Mouse (Mus musculus): ENCODE results near the gene A730061H03Rik. TPM values are rescaled to one million over a fixed set of nuclear protein-coding genes. Genes with fewer than 3 reads are reported as not detected.

Gene A730061H03Rik
- polyA plus RNA-seq (2015; fragmentation: Nextera tagmentation; extraction: Ambion mirVana): 0.55 and 0.72 TPM in 2 replicates

GRCm38 (mm10) chr14:55560202-55561073 lies at the start of gene A730061H03Rik:
Gene A730061H03Rik, minus strand, starts transcription at chr14:55560406.
- H3K36me3 ChIP-seq (ENCODE audit: control insufficient read depth, insufficient read depth, low read length): peaks cover 13% of the 10 kb centered on the region
- peaks cover 20% of the 10 kb centered on the region for H3K4me1 ChIP-seq (ENCODE audit: control insufficient read depth, insufficient read depth, low read length)
- no peaks in the 10 kb centered on the region for H3K27me3 ChIP-seq (ENCODE audit: control insufficient read depth, insufficient read depth, low read depth, low read length)
- H3K4me2 ChIP-seq (ENCODE audit: low read length): peak within 1 kb of the TSS; percentile 68
- H3K9me3 ChIP-seq (replicated peaks; ENCODE audit: control insufficient read depth, low read length, poor library complexity, severe bottlenecking): no peaks in the 10 kb centered on the region
- H3K9ac ChIP-seq (ENCODE audit: low read depth, low read length): peak within 1 kb of the TSS; percentile 90
- H3K4me3 ChIP-seq (ENCODE audit: low read depth, low read length): peak within 1 kb of the TSS; percentile 62
- peak within 1 kb of the TSS; percentile 99 for H3K27ac ChIP-seq (ENCODE audit: low read length)
- WGBS: under 1% methylated on average over 51 of the region's 51 CpGs
- ATAC-seq: peak; percentile 98

DNA sequence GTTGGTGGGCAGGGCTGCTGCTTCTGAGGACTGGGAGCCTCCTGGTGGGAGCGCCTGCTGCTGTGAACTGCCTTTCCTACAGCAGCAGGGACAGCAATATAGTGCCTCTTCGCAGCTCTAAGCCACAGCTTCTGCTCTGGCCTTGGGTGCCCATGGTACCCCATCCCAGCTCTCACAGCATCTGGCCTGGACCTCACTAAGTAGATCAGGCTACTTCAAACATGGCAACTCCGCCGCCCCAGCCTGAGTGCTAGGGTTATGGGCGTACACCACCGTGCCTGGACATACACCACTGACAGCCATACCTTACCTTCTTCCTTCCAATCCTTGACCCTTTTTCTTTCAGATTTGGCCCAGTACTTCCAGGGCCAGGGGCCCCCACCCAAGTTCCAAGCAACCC lies 48.1 kb upstream of the A730061H03Rik start:
- no peak overlapping the region for H3K4me2 ChIP-seq (ENCODE audit: low read length)
- no peak for ATAC-seq

DNA sequence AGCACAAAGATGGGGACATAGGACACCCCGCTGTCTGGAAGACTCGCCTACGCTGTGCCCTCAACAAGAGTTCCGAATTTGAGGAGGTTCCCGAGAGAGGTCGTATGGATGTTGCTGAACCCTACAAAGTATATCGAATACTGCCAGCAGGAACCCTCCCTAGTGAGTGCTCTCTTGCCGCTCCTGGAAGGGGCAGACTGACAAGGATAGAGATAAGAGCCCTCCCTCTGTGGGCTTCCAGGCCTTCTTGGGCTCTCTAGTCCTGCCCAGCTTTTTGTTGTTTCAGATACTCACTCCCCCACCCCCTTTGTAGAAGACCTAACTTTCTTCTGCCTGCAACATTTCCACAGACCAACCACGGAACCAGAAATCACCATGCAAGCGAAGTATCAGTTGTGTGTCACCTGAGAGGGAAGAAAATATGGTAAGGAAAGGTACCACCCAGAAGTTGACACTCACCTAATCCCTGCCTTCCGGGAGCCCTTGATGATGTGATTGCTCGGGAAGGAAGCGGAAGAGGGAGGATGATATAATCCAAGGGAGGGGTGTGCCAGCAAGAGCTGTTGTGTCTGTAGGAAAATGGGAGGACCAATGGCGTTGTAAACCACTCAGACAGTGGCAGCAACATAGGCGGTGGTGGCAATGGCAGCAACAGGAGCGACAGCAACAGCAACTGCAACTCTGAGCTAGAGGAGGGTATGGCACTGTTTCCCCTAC lies 45.7 kb upstream of the A730061H03Rik start:
- no peak overlapping the region for H3K27ac ChIP-seq (ENCODE audit: low read length)
- no peaks in the 10 kb centered on the region for H3K27me3 ChIP-seq (ENCODE audit: control insufficient read depth, insufficient read depth, low read depth, low read length)
- H3K4me2 ChIP-seq (ENCODE audit: low read length): no peak overlapping the region
- no peak overlapping the region for H3K4me3 ChIP-seq (ENCODE audit: low read depth, low read length)
- WGBS: 97% methylated on average over 16 of the region's 16 CpGs
- peaks cover 38% of the 10 kb centered on the region for H3K36me3 ChIP-seq (ENCODE audit: control insufficient read depth, insufficient read depth, low read length)
- no peaks in the 10 kb centered on the region for H3K9me3 ChIP-seq (replicated peaks; ENCODE audit: control insufficient read depth, low read length, poor library complexity, severe bottlenecking)
- no peak for ATAC-seq
- H3K9ac ChIP-seq (ENCODE audit: low read depth, low read length): no peak overlapping the region
- peaks cover 7% of the 10 kb centered on the region; the same call in 1 of the 2 replicates for H3K4me1 ChIP-seq (ENCODE audit: control insufficient read depth, insufficient read depth, low read length)

More for the DNA sequence above, 48.1 kb upstream of the A730061H03Rik start:
- H3K9me3 ChIP-seq (replicated peaks; ENCODE audit: control insufficient read depth, low read length, poor library complexity, severe bottlenecking): no peaks in the 10 kb centered on the region
- H3K9ac ChIP-seq (ENCODE audit: low read depth, low read length): no peak overlapping the region
- no peak overlapping the region for H3K4me3 ChIP-seq (ENCODE audit: low read depth, low read length)
- H3K4me1 ChIP-seq (ENCODE audit: control insufficient read depth, insufficient read depth, low read length): peaks cover 7% of the 10 kb centered on the region; the same call in 1 of the 2 replicates
- no peak overlapping the region for H3K27ac ChIP-seq (ENCODE audit: low read length)
- H3K36me3 ChIP-seq (ENCODE audit: control insufficient read depth, insufficient read depth, low read length): peaks cover 24% of the 10 kb centered on the region
- 96% methylated on average over 6 of the region's 6 CpGs for WGBS
- no peaks in the 10 kb centered on the region for H3K27me3 ChIP-seq (ENCODE audit: control insufficient read depth, insufficient read depth, low read depth, low read length)

DNA sequence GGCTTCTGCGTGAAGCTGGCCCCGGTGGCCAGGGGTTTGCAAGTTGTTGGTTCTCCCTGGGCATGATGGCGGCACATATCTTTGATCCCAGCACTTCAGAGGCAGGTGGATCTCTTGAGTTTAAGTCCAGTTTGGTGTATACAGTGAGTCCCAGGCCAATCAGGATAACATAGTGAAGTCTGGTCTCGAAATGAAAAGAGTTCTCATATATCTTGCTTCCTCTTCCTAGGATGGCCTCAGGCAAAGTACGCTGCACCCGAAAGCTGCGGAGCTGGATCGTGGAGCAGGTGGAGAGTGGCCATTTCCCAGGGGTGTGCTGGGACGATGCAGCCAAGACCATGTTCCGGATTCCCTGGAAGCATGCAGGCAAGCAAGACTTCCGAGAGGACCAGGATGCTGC lies 44.6 kb upstream of the A730061H03Rik start:
- H3K4me1 ChIP-seq (ENCODE audit: control insufficient read depth, insufficient read depth, low read length): peaks cover 7% of the 10 kb centered on the region; the same call in 1 of the 2 replicates
- no peak overlapping the region for H3K4me3 ChIP-seq (ENCODE audit: low read depth, low read length)
- H3K27ac ChIP-seq (ENCODE audit: low read length): no peak overlapping the region
- no peaks in the 10 kb centered on the region for H3K27me3 ChIP-seq (ENCODE audit: control insufficient read depth, insufficient read depth, low read depth, low read length)
- 94% methylated on average over 11 of the region's 11 CpGs for WGBS
- H3K4me2 ChIP-seq (ENCODE audit: low read length): no peak overlapping the region
- H3K9ac ChIP-seq (ENCODE audit: low read depth, low read length): no peak overlapping the region
- no peaks in the 10 kb centered on the region for H3K9me3 ChIP-seq (replicated peaks; ENCODE audit: control insufficient read depth, low read length, poor library complexity, severe bottlenecking)
- ATAC-seq: no peak
- peaks cover 43% of the 10 kb centered on the region for H3K36me3 ChIP-seq (ENCODE audit: control insufficient read depth, insufficient read depth, low read length)

DNA sequence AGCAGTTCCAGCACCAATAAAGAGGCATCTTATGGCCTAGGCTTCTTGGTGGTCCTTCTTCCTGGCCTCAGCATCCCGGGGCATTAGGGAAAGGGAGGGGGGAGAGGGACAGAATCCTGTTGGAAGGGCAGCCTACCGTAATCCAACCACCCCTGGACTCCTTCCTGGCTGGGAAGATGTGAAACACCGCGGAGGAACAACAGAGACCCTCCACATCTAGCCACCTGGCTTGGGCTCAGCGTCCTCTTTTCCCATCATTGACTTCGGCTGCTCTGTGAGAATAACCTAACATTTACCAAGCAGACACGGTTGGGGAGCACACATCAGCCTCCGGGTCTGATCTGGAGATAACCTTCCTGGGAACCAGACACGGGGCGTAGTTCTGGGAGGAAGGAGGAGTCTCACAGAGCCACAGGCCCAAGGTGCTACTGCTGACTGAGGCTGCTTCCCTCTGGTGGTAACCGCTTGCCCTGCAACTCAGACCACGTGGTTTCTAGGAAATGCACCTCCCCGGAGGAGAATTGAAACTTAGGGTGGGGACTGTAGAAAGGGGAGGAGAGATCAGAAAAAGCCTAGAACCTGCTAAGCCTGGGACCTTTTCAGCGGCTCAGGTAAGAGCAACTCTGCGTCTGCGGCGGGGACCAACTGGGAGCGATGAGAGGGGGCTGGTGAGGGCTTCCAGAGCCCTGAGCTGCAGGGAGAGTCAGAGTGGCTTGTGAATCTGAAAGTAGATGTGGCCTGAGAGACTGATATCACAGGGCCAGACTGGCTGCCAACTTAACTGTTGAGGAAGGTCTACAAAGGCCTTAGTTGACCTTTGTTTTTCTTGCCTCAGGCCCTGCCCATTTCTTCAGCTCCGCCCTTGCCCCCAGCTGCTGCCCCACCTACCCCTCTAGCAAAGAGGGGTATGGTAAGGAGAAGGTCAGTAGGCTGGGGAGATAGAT lies 43.7 kb upstream of the A730061H03Rik start:
- peak overlapping the region; percentile 28; the same call in 1 of the 2 replicates for H3K27ac ChIP-seq (ENCODE audit: low read length)
- H3K9me3 ChIP-seq (replicated peaks; ENCODE audit: control insufficient read depth, low read length, poor library complexity, severe bottlenecking): no peaks in the 10 kb centered on the region
- peak overlapping the region; percentile 41; the same call in 1 of the 2 replicates for H3K9ac ChIP-seq (ENCODE audit: low read depth, low read length)
- H3K4me3 ChIP-seq (ENCODE audit: low read depth, low read length): peak overlapping the region; percentile 28
- 23% methylated on average over 19 of the region's 19 CpGs for WGBS
- H3K27me3 ChIP-seq (ENCODE audit: control insufficient read depth, insufficient read depth, low read depth, low read length): no peaks in the 10 kb centered on the region
- peaks cover 7% of the 10 kb centered on the region; the same call in 1 of the 2 replicates for H3K4me1 ChIP-seq (ENCODE audit: control insufficient read depth, insufficient read depth, low read length)
- peak overlapping the region; percentile 50 for H3K4me2 ChIP-seq (ENCODE audit: low read length)
- peaks cover 45% of the 10 kb centered on the region for H3K36me3 ChIP-seq (ENCODE audit: control insufficient read depth, insufficient read depth, low read length)
- peak; percentile 88 for ATAC-seq

DNA sequence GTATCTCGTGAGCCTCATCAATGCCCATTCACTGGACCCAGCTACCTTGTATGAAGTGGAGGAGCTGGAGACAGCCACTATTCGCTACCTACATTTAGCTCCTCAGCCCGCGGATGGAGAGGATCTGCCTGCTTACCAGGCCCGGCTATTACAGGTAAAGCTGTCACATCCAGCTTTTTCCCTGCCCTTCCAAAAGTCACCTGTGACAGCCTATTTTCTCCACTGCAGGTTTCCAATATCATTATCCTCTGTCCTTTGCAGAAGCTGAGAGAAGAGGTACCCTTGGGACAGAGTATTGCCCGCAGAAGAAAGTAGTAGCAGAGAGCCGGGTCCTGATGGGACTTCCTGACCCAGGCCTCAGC lies 43.0 kb upstream of the A730061H03Rik start, which contains the start of gene Irf9:
Gene Irf9, plus strand, starts transcription at position 301 of the 362 bp plus-strand sequence.
- ATAC-seq: no peak; the same call in 1 of the 2 replicates
- 93% methylated on average over 7 of the region's 7 CpGs for WGBS

GRCm38 (mm10) chr14:55598521-55599390 lies 38.5 kb upstream of the A730061H03Rik start:
- Histone ChIP-seq H3K9ac (ENCODE audit: low read depth, low read length) (no peak overlapping the region), H3K4me3 (ENCODE audit: low read depth, low read length) (no peak overlapping the region), H3K4me2 (ENCODE audit: low read length) (no peak overlapping the region), H3K27ac (ENCODE audit: low read length) (no peak overlapping the region), H3K4me1 (ENCODE audit: control insufficient read depth, insufficient read depth, low read length) (peaks cover 5% of the 10 kb centered on the region), H3K27me3 (ENCODE audit: control insufficient read depth, insufficient read depth, low read depth, low read length) (no peaks in the 10 kb centered on the region), H3K9me3 (replicated peaks; ENCODE audit: control insufficient read depth, low read length, poor library complexity, severe bottlenecking) (no peaks in the 10 kb centered on the region), H3K36me3 (ENCODE audit: control insufficient read depth, insufficient read depth, low read length) (peaks cover 59% of the 10 kb centered on the region)
- no peak for ATAC-seq
- WGBS: 95% methylated on average over 21 of the region's 21 CpGs

More for the DNA sequence above, 43.0 kb upstream of the A730061H03Rik start, which contains the start of gene Irf9:
- peak within 1 kb of the TSS; percentile 41; the same call in 1 of the 2 replicates for H3K9ac ChIP-seq (ENCODE audit: low read depth, low read length)
- H3K27me3 ChIP-seq (ENCODE audit: control insufficient read depth, insufficient read depth, low read depth, low read length): no peaks in the 10 kb centered on the region
- H3K27ac ChIP-seq (ENCODE audit: low read length): peak within 1 kb of the TSS; percentile 28; the same call in 1 of the 2 replicates
- no peaks in the 10 kb centered on the region for H3K9me3 ChIP-seq (replicated peaks; ENCODE audit: control insufficient read depth, low read length, poor library complexity, severe bottlenecking)
- peak within 1 kb of the TSS; percentile 28 for H3K4me3 ChIP-seq (ENCODE audit: low read depth, low read length)
- peaks cover 51% of the 10 kb centered on the region for H3K36me3 ChIP-seq (ENCODE audit: control insufficient read depth, insufficient read depth, low read length)
- peaks cover 7% of the 10 kb centered on the region; the same call in 1 of the 2 replicates for H3K4me1 ChIP-seq (ENCODE audit: control insufficient read depth, insufficient read depth, low read length)
- peak within 1 kb of the TSS; percentile 50 for H3K4me2 ChIP-seq (ENCODE audit: low read length)
